Mouse (Mus musculus) liver, embryonic 15.5 days (tissue): Measurements from ENCODE around the gene Wdr66. TPM values are rescaled to one million over a fixed set of nuclear protein-coding genes. Genes with fewer than 3 reads are reported as not detected.

Source experiments
- ATAC-seq: fragments of 200-750 bp; cut with Nextera tagmentation; 2 replicates; pipeline ENCODE4 v1.8.0; 2017; ENCODE audit warnings: moderate number of reproducible peaks, mild to moderate bottlenecking, moderate library complexity; ENCODE audit not compliant: insufficient read depth
- H3K27ac ChIP-seq: fragments of 300-500 bp; sonication (generic); replicated peaks from 2 replicates; pipeline ENCODE4 v1.5.1; 2015; ENCODE audit warnings: mild to moderate bottlenecking, inconsistent platforms
- H3K27me3 ChIP-seq: fragments of 300-500 bp; sonication (generic); 2 replicates; pipeline ENCODE4 v1.6.1; 2015; ENCODE audit warnings: mild to moderate bottlenecking, inconsistent platforms
- H3K36me3 ChIP-seq: fragments of 300-500 bp; sonication (generic); replicated peaks from 2 replicates; pipeline ENCODE4 v1.6.1; 2015; ENCODE audit warnings: moderate library complexity, mild to moderate bottlenecking, inconsistent platforms
- H3K4me1 ChIP-seq: fragments of 300-500 bp; sonication (generic); replicated peaks from 2 replicates; pipeline ENCODE4 v1.6.1; 2015; ENCODE audit warnings: inconsistent platforms
- H3K4me2 ChIP-seq: fragments of 300-500 bp; sonication (generic); 2 replicates; pipeline ENCODE4 v1.6.1; 2015; ENCODE audit warnings: moderate library complexity, mild to moderate bottlenecking, inconsistent platforms
- H3K4me3 ChIP-seq: fragments of 300-500 bp; sonication (generic); replicated peaks from 2 replicates; pipeline ENCODE4 v1.5.1; 2015; ENCODE audit warnings: mild to moderate bottlenecking, inconsistent platforms
- H3K9ac ChIP-seq: fragments of 300-500 bp; sonication (generic); 2 replicates; pipeline ENCODE4 v1.6.1; 2015; ENCODE audit warnings: moderate library complexity, mild to moderate bottlenecking, inconsistent platforms
- H3K9me3 ChIP-seq: fragments of 300-500 bp; sonication (generic); replicated peaks from 2 replicates; pipeline ENCODE4 v1.6.1; 2016; ENCODE audit warnings: inconsistent platforms
- WGBS: fragments of 180-500 bp; shearing (Covaris S2); methylation state at CpG from one replicate; pipeline ENCODE4 v1.1.7; 2015; ENCODE audit warnings: mixed read lengths; ENCODE audit not compliant: insufficient replicate concordance; 5-methylcytosine and 5-hydroxymethylcytosine counted together
- polyA plus RNA-seq: library from polyadenylated mRNA; unstranded; fragments of >200 nt; fragmentation: Nextera tagmentation; extraction: Ambion mirVana; gene quantifications from 2 replicates; pipeline ENCODE4 v1.2.1, GENCODE M21; 2015

The Wdr66 gene
- polyA plus RNA-seq, 1 experiment from 2014 or later = 0.14 TPM

DNA sequence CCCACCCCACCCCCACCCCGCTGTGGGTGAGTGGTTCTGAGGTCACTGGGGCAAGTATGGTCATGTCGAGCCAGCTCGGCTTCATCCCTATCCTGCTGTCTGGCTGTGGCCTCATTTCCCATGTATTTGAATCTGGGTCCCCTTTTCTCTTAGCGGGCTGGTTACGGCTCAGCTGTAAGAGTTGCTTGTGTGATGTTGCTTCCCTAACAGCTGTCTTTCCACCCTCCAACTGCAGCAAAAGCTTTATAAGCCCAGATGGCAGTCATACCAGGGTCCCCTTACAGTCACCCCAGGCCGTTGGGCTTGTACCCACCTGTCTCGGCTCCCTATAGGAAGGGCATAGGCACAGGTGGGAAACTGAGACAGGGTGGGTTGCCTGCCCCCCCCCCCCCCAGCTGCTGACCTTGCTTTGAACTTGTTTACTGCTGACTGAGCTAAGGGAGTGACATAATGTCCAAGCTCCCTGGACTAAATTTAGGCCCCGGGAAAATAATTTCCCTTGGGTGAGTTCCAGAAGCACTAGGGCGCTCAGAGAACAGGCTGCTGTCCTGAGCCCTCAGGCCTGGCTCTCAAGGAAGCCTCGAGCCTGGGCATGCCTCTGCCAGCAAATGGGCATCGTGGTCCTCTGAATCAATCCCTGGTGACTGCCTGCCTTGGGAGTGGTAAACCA is 112.5 kb downstream of the Wdr66 start:
- WGBS = 83% methylated on average over 11 of the region's 11 CpGs
- no peak for ATAC-seq
- Histone ChIP-seq H3K27me3 (no peaks in the 10 kb centered on the region), H3K27ac (no peak overlapping the region), H3K4me3 (no peak overlapping the region), H3K9ac (no peak overlapping the region), H3K4me2 (no peak overlapping the region), H3K36me3 (peaks cover 55% of the 10 kb centered on the region), H3K9me3 (no peaks in the 10 kb centered on the region), H3K4me1 (no peaks in the 10 kb centered on the region)

DNA sequence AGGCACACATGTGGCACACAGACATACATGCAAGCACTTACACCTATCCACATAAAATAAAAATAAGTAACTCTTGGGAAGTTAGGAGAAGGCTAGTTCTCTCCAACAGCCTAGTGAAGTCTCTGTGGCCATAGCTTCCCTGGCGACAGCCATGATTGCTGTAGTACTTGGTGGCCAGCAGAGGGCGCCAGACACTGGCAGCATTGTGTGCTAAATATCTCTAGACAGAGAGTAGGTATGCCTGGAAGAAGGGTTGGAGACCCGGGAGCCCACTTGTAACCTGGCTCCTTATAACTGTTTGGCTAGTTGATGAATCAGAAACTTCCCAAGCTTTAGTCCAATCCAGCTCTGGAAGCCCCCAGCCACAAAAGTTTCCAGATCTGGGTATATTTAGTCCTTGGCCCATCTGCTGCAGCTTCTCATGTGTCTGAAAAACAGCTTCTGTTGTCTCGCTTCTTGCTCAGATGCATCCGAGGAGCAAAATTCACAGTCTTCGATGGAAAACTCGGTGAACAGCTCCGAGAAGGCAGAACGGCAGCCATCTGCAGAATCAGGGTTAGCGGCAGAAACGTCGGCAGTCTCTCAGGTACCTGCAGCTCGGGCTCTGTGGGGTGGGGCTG is 117.1 kb downstream of the Wdr66 start:
- H3K4me1 ChIP-seq = no peaks in the 10 kb centered on the region
- no peaks in the 10 kb centered on the region for H3K27me3 ChIP-seq
- peaks cover 60% of the 10 kb centered on the region for H3K36me3 ChIP-seq
- H3K9ac ChIP-seq = no peak overlapping the region
- no peak for ATAC-seq
- H3K4me3 ChIP-seq = no peak overlapping the region
- H3K4me2 ChIP-seq = no peak overlapping the region
- no peaks in the 10 kb centered on the region for H3K9me3 ChIP-seq
- no peak overlapping the region for H3K27ac ChIP-seq
- 75% methylated on average over 13 of the region's 13 CpGs for WGBS

DNA sequence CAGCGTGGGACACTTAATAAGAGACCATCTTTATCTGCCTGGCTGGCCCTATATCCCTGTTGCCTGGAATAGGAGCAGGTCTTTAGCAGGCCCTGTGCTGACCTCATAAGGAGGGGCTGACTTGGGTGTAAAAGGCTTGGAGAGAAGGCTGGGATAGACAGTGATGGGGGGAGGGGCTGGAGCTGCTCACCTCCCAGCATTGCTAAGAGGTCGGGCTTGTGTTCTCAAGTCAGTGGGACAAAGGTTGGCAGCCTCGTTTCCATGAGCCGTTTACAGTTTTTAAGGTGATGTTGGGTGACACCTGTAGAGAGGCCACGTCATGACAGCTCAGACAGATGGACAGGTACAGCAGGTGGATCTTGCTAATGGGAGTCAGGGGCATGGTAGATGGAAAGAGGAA is 118.1 kb downstream of the Wdr66 start:
- Histone ChIP-seq H3K9me3 (no peaks in the 10 kb centered on the region), H3K4me1 (no peaks in the 10 kb centered on the region), H3K27me3 (no peaks in the 10 kb centered on the region), H3K9ac (no peak overlapping the region), H3K27ac (no peak overlapping the region), H3K4me2 (no peak overlapping the region), H3K4me3 (no peak overlapping the region), H3K36me3 (peaks cover 65% of the 10 kb centered on the region)
- ATAC-seq = no peak
- WGBS = 69% methylated on average over 5 of the region's 5 CpGs

DNA sequence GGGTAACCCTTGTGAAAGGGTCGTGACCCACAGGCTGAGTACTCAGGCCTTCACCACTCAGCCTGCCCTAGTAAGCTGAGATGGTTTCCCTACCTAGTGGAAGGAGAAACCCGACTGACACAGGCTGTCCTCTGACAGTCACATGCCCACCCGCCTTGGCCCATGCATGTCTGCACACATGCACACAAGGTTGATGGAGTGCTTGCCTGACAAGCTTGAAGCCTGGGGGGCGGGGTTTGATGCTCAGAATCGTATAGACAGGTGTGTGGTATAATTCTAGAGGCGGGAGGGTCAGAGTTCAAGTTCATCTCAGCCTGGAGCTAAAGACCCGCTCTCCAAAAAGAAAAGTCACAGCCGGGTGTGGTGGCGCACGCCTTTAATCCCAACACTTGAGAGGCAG is 123.4 kb downstream of the Wdr66 start:
- no peak overlapping the region for H3K27ac ChIP-seq
- no peaks in the 10 kb centered on the region for H3K9me3 ChIP-seq
- H3K4me2 ChIP-seq = no peak overlapping the region
- 0 out of 2 replicates have a peak, but pooled peaks cover 2% of the 10 kb centered on the region for H3K4me1 ChIP-seq
- no peak for ATAC-seq
- no peaks in the 10 kb centered on the region for H3K27me3 ChIP-seq
- 79% methylated on average over 10 of the region's 10 CpGs for WGBS
- no peak overlapping the region for H3K9ac ChIP-seq
- peaks cover 43% of the 10 kb centered on the region for H3K36me3 ChIP-seq
- H3K4me3 ChIP-seq = no peak overlapping the region

GRCm38 (mm10) chr5:123375793-123376452 is 124.0 kb downstream of the Wdr66 start:
- Histone ChIP-seq H3K36me3 (peaks cover 36% of the 10 kb centered on the region), H3K27me3 (no peaks in the 10 kb centered on the region), H3K9me3 (no peaks in the 10 kb centered on the region), H3K4me3 (no peak overlapping the region), H3K27ac (no peak overlapping the region), H3K9ac (no peak overlapping the region), H3K4me1 (0 out of 2 replicates have a peak, but pooled peaks cover 2% of the 10 kb centered on the region), H3K4me2 (no peak overlapping the region)
- no peak for ATAC-seq
- 73% methylated on average over 6 of the region's 6 CpGs for WGBS

- WGBS = 40% methylated on average over 10 of the region's 10 CpGs
- Histone ChIP-seq H3K4me1 (peaks cover 2% of the 10 kb centered on the region; the same call in 1 of the 2 replicates), H3K27me3 (peaks cover 5% of the 10 kb centered on the region; the same call in 1 of the 2 replicates), H3K4me2 (no peak overlapping the region), H3K4me3 (no peak overlapping the region), H3K9me3 (no peaks in the 10 kb centered on the region), H3K9ac (no peak overlapping the region), H3K27ac (no peak overlapping the region), H3K36me3 (peaks cover 30% of the 10 kb centered on the region)
- no peak for ATAC-seq
Observed at GRCm38 (mm10) chr5:123376569-123376968, 124.7 kb downstream of the Wdr66 start.

Other genes starting within 250 kb of the Wdr66 start
- gene Orai1, start 237.0 kb upstream of the Wdr66 start, polyA plus RNA-seq = 7.8 and 8.3 TPM in 2 replicates
- gene Morn3, start 205.1 kb upstream of the Wdr66 start, polyA plus RNA-seq = not detected in 2 replicates
- 25.8 and 27.0 TPM in 2 replicates for gene Tmem120b, start 183.7 kb upstream of the Wdr66 start, polyA plus RNA-seq
- gene Rhof, start 119.4 kb upstream of the Wdr66 start, polyA plus RNA-seq = 1.7 and 2.1 TPM in 2 replicates
- 3.9 and 4.2 TPM in 2 replicates for gene Setd1b, start 109.9 kb upstream of the Wdr66 start, polyA plus RNA-seq
- 70.1 and 77.2 TPM in 2 replicates for gene Psmd9, start 82.7 kb upstream of the Wdr66 start, polyA plus RNA-seq
- gene Hpd, start 69.4 kb upstream of the Wdr66 start, polyA plus RNA-seq = 61.7 and 87.5 TPM in 2 replicates
- 5.6 and 5.9 TPM in 2 replicates for gene Bcl7a, start 91.7 kb downstream of the Wdr66 start, polyA plus RNA-seq
- gene Mlxip, start 142.7 kb downstream of the Wdr66 start, polyA plus RNA-seq = 3.5 and 3.7 TPM in 2 replicates
- gene Lrrc43, start 237.2 kb downstream of the Wdr66 start, polyA plus RNA-seq = not detected in 2 replicates
- gene Il31, start 237.4 kb downstream of the Wdr66 start, polyA plus RNA-seq = 0.12 TPM in 1 of 2 replicates, not detected in the other